Mouse (Mus musculus) megakaryocyte, adult 5-6 weeks (primary cell): ENCODE measurements around the gene Gch1. TPM values are rescaled to one million over a fixed set of nuclear protein-coding genes. Genes with fewer than 3 reads are reported as not detected.

ENCODE experiments used
- ATAC-seq: 2 replicates; pipeline ENCODE4 v1.8.0; 2016; ENCODE audit warnings: mild to moderate bottlenecking, inconsistent platforms; ENCODE audit not compliant: poor library complexity, severe bottlenecking
- total RNA-seq, 2 experiments: library from RNA; stranded (forward) in 1 of 2; stranded (reverse) in 1 of 2; fragments of 153-499, 151-499 nt in 1 of 2; fragments of 221-1000, 200-1000 nt in 1 of 2; gene quantifications; 2 replicates each; pipeline versions ENCODE4 v1.2.3 to v1.2.4; 2015 to 2017

The Gch1 gene
- total RNA-seq, 2 experiments from 2014 or later = 9.4 to 18.5 TPM

GRCm38 (mm10) chr14:47208564-47209493, 19.6 kb upstream of the Gch1 start:
- ATAC-seq = no peak

GRCm38 (mm10) chr14:47206601-47207000, 17.4 kb upstream of the Gch1 start:
- ATAC-seq = no peak

DNA sequence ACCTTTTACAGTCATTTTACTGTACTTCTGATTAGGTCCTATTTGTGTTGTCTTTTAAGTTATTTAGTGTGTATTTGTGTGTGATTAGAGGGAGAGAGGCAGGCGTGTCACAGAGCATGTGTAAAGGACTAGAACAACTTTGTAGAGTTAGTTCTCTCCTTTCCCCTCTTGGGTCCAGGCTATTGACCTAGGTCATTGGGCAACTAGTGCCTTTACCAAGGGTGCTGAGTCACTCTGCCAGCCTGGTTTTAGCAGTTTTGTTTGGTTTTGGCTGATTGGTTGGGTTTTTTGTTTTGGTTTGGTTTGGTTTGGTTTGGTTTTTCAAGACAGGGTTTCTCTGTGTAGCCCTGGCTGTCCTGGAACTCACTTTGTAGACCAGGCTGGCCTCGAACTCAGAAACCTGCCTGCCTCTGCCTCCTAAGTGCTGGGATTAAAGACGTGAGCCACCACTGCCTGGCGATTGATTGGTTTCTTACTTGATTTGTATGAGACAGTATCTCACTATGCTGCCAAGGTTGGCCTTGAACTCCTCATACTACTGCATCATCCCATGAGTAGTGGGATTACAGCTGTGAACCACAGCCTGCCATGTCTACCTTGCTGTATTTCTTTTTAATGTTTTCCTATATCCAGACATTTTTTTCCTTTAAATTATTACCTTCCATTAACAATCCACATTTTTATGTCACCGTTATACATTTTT, 16.2 kb upstream of the Gch1 start:
- ATAC-seq = no peak

DNA sequence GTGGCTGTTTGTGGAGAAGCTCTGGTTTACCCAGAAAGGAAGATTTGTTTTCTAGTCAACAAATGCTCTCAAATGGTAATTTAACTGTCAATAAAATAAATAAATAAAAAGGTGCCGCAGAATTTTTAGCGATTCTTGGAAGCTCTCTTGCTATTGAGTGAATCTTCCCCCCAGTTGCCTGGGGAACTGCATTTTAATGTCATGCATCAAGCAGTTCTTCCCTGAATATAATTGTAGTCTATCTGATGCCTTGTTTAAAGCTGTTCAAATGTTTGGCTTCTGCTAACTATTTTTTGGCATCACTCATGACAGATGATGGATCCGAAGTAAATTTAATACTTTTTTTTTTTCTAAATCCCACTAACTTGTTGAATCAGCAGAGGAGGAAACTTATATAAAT, 8.1 kb upstream of the Gch1 start:
- no peak for ATAC-seq

- no peak for ATAC-seq
These were observed 7.5 kb upstream of the Gch1 start for GRCm38 (mm10) chr14:47196711-47197110.

GRCm38 (mm10) chr14:47194096-47194495, 4.9 kb upstream of the Gch1 start:
- ATAC-seq = 0 out of 2 replicates have a peak, but pooled peaks have one; percentile 28

- no peak for ATAC-seq
These were observed 4.3 kb upstream of the Gch1 start for GRCm38 (mm10) chr14:47193506-47193905.

- ATAC-seq = no peak
These were observed 2.6 kb upstream of the Gch1 start for GRCm38 (mm10) chr14:47191861-47192260.

GRCm38 (mm10) chr14:47190626-47191025, 1.4 kb upstream of the Gch1 start:
- no peak for ATAC-seq

DNA sequence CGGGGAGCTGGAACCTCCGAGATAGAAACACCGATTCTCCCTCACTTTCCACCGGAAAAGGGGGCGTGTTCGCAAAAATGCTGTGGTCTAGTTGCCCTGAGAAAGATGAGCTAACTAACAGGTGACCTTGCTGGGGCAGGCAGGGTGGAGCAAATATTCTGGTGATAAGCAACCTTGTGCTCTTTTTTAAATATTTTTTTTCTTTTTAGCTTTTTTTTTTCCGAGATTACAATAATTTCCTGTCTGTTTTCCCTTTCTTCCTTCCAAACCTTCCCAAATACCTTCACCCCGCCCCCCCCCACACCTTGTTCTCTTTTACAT, 382 bp upstream of the Gch1 start:
- peak; percentile 22 for ATAC-seq

GRCm38 (mm10) chr14:47188475-47188847, 752 bp downstream of the Gch1 start:
- ATAC-seq = no peak

- peak; percentile 73 for ATAC-seq
These were observed 1.4 kb downstream of the Gch1 start for GRCm38 (mm10) chr14:47187666-47188360.

DNA sequence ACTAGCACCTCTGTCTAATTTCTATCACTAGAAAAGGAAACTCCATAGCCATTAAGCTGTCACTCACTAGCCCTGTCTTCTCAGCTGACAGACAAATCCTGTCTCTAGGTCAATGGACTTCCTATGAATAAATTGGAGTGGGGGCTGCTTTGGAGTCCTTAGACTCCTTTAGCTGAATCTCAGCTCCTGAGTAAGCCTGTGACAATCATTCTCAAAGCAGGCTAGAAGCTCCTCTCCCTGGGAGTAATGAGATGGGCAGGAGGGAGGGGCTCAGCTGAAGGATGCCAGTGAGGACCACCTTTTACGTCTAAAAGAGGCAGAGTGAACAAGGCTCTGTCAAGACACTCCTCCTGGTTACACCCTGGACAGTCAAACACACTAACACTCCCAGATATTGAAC, 2.0 kb downstream of the Gch1 start:
- ATAC-seq = no peak

GRCm38 (mm10) chr14:47186561-47186960, 2.7 kb downstream of the Gch1 start:
- peak; percentile 55 for ATAC-seq

- ATAC-seq = no peak
These were observed 7.5 kb downstream of the Gch1 start for GRCm38 (mm10) chr14:47181497-47182290.

- no peak for ATAC-seq
These were observed 10.4 kb downstream of the Gch1 start for GRCm38 (mm10) chr14:47178851-47179250.

DNA sequence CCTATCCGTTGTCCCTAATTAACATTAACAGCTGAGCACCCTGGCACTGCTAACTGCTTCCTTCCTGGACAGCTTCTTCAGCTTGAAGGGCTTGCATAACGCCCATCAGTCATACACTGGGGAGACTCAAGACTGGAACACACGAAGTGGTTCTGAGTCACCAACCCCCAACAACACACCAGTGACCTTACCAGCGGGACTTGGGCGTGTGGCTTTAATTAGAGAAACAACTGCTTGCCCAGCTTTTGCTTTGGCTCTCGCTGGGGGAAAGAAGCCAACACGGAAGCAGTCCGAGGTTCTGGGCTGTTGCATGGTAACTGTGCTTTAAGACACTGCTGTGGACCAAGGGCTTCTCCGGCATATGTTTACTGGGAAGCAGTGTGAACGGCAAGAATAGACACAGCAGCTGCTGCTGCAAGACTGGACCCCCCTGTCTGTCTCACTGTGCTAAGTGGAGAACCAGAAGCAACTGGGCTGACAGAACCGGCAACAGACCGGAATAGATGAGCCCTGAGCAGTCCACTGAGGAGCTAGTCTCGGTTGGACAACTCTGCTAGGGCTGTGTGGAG, 11.3 kb downstream of the Gch1 start:
- peak; percentile 93 for ATAC-seq

GRCm38 (mm10) chr14:47176226-47176625, 13.0 kb downstream of the Gch1 start:
- no peak for ATAC-seq

- ATAC-seq = no peak
These were observed 14.1 kb downstream of the Gch1 start for GRCm38 (mm10) chr14:47175136-47175535.

GRCm38 (mm10) chr14:47172073-47172472, 17.1 kb downstream of the Gch1 start:
- peak; percentile 68 for ATAC-seq
